Mouse (Mus musculus) cerebellum, postnatal 36 days (tissue): ENCODE measurements around the gene Hist2h3b.
"Not testable (repeated sequence)": the region's sequence is repeated elsewhere in the genome, so short reads cannot be mapped to it uniquely, and the experiment has no call there.

Experiments
- DNase-seq, 2 experiments: peaks; one replicate each; pipeline ENCODE4 v3.0.0; 2021 to 2022; ENCODE audit warnings: mixed read lengths in 2 of 2

The Hist2h3b gene

DNA sequence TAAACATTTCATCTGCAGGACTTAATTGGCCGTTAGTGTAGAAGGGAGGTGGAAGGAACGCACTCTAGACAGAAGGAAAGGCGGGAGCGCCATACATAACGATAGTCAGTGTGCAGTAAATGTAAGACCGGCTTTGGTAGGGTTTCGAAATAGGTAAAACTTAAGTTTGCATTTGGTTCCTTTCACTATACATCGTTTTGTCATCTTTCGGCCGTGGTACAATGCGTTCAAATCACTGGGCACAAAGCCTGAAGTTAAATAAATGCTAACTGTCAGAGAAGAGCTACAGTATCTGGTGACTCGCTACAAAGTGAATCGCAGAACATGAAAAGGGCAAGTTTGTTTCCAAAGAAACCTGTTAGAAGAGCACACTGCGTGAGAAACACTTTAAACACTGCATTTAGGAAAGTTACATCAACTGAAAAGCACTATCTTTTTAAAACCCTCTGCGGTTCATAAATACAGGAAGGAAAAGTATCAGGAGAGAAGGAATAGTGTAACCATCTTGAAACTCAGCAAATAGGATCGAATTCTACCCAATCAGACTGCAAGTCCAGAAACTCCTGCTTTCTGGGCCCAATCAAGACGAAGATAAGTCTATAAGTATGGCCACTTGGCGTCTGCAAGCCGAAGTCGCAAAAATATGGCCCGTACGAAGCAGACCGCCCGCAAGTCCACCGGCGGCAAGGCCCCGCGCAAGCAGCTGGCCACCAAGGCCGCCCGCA, at the start of gene Hist2h3b:
Gene Hist2h3b (plus strand): TSS at position 604 of the 725 bp plus-strand sequence.
- DNase-seq = peak; percentile 78 to 84

DNA sequence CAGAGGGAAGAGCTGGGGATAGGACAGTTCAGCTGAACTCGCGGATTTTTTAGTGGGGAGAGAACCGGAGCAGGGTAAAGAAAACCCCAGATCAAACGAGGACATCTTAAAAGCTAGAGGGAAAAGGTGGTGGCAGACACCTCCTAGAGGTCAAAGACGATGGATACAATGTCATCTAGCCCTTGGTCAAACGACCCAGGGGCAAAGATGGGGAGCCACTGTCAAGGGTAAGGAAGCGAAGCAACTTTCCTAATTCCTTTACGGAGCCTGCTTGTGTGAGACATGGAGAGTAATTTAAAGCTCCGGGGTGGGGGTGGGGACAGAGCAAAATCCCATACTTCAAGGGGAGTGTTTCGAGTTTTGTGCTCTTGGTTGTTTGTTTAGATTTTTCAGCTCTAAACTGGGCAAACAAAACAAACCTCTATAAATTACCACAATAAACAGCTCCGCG, 49.2 kb upstream of the Hist2h3b start:
- DNase-seq = peak; percentile 21 to 52

DNA sequence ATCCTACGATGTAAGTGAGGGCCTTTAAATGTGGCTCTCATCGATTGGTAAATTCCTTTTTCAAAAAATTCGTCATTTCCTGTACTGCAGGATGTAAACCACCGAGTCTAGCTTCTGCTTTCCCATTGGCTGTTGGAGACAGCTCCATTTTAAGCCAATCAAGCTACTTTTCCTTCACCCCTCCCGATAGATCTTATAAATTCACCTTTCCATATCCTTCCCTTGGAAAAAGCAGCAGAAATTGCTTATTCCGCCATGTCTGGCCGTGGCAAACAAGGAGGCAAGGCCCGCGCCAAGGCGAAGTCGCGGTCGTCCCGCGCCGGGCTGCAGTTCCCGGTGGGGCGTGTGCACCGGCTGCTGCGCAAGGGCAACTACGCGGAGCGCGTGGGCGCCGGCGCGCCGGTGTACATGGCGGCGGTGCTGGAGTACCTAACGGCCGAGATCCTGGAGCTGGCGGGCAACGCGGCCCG, 48.8 kb upstream of the Hist2h3b start, which contains the start of the genes Bola1 and Hist2h2ab:
Gene Bola1 (minus strand): TSS at position 49 of the 470 bp plus-strand sequence.
Gene Hist2h2ab (plus strand): TSS at position 205 of the 470 bp plus-strand sequence.
- DNase-seq = peak; percentile 68 to 74

DNA sequence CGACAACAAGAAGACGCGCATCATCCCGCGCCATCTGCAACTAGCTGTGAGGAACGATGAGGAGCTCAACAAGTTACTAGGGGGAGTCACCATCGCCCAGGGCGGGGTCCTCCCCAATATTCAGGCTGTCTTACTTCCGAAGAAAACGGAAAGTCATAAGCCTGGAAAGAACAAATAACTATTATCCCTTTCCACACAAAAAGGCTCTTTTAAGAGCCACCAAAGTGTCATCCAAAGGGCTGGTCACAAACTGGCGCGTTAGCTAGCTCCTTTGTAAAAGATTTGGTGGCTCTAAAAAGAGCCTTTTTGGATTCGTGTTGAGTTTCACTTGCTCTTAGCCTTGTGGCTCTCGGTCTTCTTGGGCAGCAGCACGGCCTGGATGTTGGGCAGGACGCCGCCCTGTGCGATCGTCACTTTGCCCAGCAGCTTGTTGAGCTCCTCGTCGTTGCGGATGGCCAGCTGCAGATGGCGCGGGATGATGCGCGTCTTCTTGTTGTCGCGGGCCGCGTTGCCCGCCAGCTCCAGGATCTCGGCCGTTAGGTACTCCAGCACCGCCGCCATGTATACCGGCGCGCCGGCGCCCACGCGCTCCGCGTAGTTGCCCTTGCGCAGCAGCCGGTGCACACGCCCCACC, 48.2 kb upstream of the Hist2h3b start:
- not testable (repeated sequence) for DNase-seq

DNA sequence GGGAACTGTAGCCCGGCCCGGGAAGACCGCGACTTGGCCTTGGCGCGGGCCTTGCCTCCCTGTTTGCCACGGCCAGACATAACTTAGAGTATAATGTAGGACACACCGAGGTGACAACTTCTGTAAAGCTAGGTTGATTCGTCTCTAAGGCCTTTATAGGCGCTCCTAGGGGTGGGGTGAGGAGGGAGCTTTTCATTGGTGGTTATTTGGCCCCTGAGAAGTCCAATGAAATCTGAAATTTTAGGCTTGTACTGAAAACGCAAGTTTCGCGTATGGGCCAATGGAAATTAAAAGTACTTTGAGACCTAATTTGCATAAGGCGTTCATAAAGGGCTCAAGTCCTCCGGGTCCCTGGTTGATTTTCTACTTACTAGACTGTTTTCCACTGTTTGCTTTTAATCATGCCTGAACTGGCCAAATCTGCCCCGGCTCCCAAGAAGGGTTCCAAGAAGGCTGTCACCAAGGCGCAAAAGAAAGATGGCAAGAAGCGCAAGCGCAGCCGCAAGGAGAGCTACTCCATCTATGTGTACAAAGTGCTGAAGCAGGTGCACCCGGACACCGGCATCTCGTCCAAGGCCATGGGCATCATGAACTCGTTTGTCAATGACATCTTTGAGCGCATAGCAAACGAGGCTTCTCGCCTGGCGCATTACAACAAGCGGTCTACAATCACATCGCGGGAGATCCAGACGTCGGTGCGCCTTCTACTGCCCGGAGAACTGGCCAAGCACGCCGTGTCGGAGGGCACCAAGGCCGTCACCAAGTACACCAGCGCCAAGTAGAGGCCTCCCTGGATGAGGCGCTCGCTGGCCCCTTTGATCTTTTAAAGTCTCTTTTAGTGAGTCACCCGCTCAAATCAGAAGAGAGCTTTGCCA, 47.5 kb upstream of the Hist2h3b start, which contains the start of the genes Hist2h2ac and Hist2h2be:
Gene Hist2h2ac (minus strand): TSS at position 116 of the 875 bp plus-strand sequence.
Gene Hist2h2be (plus strand): TSS at position 355 of the 875 bp plus-strand sequence.
- DNase-seq = peak; percentile 75 to 89

DNA sequence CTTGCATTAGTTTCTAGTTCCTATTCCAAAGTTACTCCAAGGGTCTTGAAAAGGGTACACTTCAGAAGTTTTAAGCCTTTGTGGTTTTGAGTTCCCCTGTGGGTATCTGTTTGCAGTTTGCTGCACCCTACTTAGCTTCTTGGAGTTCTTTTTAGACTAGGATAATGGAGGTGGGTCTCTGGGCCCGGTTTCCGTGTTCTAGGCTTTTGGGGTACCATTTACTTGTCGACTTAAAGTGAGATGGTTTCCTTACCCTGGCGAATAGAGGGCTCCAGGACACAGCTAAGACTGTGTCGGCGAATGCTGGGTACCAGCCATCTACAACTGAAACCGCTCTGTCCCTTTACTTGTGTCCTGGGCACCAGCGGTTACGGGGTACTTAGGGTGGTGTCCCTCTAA, 46.8 kb upstream of the Hist2h3b start:
- DNase-seq = peak in 1 of 2 experiments; percentile 38

DNA sequence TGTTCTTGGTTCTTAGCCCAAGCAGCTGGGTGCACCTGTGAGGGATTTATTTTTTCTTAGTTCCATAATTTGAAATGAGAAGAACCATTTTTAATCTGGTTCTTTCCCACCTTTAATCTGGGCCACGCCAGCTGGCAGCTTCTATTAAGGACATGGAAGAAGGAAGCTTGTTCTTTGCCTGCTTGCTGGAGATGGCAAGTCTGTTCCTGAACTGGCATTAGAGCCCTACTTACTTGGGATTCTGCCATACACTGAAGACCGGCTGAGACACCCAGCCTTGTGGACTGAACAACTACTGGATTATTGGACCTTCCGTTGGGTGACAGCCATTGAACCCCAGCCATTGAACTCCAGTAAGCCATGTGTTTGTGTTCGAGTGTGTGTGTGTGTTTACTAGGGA, 45.7 kb upstream of the Hist2h3b start:
- no peak for DNase-seq

DNA sequence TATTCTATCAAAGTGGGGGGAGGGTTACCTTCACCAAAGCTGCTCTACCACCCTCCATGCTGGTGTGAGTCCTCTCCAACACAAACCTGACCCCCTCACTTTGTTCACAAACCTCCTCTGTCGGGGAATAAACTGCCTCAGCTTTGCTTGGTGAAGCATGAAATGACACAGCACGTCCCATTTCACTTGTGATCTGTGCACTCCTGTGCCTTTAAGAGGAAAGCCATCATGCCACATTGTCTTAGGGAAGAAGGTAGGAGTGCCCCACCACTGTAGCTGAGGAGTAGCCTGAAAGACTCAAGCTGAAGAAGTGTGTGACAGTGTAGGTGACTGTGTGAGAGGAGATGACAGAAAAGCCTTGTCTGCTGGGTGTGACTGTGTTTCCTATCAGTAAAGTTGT, 43.0 kb upstream of the Hist2h3b start:
- no peak for DNase-seq

DNA sequence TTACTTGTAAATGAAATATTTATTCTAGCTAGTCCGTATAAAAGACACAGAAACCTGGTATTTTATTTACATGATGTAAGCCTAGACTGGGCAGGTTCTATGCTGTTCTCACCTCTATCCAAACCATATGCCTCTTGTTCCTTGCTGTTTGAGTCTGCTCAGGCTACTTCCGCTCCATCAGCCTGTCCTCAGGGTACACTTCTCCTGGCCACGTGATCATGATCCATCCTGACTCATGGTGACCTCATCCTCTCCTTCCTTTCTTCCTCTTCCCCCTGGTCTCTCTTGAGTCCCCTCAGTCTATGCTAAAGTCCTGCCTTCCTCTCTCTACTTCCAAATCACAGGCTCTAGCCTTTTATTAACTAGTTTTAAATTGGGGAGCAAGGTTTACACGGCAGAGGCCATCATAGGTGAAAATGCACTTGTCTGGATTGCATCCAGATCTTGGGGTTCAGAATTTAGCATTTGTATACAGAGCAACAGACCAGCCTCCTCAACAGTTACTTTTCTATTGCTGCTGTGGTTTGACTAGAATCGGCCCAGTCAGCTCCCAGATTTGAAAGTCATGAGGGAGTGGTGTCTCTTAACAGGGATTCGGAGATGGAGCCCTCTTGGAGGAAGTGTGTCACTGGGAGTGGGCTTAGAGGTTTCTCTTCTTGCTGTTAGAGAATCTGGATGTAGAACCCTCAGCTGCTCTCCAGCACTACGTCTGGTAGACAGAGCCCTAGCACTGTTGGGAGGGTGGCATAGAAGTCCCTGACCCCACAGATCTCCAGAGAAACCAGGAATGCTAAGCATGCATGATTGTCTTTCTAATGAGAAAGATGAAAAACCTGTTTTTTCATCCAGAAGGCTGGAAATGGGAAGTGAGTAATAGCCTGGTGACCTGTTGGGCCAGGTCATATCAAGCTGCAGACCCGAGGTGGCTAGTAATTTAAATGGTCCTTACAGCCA, 41.5 kb upstream of the Hist2h3b start:
- DNase-seq = no peak

DNA sequence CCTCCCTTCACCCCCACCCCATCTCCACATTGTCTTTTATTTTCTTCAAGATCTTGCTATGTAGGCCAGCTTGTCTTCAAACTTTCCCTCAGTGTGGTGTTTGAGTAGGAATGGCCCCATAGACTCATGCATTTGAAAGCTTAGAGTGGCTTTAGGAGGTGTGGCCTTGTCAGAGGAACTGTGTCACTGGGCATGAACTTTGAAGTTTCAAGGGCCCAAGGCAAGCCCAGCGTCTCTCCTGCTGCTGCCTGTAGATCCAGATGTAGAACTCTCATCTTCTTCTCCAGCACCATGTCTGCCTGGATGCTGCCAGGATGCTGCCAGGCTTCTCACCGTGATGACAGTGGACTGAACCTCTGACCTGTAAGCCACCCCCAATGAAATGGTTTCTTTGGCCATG, 39.6 kb upstream of the Hist2h3b start:
- DNase-seq = no peak

DNA sequence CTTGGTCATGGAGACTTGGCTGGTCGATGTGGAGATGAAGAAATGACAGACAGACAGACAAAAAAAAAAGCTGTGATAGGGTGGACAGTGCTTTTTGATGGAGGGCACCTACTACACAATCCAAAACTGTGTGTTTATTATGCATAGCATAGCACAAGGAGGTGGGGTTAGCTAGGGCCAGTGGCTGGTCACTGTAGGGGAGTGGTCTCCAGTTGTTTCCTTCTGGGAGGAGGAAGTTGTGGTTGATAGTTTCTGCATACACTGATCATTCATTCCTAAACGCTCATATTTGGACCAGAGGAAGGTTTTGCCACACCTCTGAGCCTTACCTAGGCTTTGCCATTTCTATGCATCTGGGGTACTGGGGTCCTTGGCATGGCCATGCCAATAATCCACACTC, 38.0 kb upstream of the Hist2h3b start:
- DNase-seq = no peak

DNA sequence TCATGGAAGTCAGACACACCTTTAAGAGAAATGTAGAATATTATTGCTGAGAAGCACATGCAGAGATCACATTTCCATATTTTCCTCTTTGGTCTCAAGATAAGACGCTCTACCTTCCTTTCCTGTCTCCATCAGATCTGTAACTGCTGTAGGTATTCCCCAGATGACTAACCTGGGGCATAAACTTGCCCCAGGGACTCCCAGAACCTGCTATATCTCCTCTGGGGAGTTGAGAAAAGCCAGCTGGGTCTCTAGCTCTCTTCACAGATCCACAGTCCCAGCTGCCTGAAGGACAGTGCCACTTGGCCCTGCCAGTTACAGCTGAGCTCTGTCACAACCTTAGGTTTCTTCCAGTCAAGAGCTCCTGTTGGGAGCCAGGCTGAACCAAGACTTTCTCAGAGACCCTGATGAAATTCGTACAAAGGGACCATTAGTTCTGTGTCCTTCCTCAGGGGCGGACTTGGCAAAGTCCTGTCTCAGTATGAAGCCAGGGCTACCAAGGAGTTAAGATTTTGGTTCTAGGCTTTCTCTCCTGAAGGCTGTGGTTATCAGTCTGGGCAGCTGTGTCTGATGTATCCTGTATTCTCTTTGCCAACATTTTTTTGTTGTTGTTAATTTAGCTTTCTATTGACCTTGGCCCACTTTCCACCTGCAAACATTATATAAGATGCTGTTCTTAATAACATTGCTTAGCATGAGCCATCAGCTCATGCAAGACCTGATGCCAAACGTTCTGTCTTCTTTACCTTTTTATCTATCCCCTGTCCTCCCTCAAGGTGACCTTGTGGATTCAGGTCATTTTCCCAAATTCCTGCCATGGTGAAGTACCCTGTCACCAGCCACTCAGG, 37.3 kb upstream of the Hist2h3b start:
- DNase-seq = no peak

DNA sequence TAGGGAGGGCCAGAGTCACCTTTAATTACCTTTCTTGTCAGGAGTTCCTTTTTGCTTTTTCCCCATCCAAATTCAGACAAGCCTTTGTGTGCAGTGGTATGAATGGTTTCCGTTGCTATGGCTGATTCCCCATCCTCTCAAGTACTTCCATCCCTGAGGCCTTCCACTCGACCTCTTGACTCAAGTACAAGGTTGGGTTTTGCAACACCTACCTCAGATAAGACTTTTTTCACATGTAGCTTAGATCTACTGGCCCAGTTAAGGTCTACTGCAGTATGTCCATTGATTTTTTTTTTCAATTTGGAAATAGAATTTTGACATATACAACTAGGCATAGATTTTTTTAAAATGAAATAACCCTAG, 36.7 kb upstream of the Hist2h3b start:
- no peak for DNase-seq

DNA sequence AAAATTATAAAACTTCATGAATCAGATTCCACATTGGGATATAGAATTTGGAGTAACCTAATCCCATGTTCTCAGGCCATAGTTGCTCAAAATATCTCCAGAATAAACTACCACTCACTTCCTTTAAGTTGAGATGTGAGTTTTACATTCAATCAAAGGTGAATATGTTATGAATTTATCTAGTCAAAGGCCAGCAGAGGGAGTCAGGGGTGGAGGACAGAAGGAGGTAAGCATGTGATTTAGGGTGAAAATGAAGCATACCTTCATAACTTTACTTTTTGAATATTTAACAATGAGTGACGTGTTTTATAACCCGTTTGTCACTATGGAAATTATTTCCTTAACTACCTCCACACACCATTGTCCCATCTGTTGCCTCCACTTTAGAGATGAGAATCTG, 33.5 kb upstream of the Hist2h3b start:
- no peak for DNase-seq

DNA sequence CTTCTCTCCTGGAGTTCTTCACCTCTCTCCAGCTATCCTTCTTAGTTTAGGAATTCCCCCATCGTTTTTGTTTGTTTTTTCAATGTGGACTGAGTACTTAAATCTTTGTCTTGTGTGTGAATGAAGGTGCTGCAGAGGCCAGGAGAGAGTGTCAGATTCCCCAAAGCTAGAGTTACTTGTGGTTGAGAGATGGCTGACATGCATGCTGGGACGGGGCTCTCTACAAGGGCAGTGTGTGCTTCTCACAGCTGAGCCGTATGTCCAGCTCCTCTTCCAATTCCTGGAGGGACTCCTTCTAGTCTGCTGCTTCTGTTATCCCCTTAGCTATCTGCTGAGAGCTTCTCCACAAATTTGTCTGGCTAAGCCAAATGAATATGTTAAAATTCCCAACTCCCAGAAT, 32.6 kb upstream of the Hist2h3b start:
- no peak for DNase-seq

DNA sequence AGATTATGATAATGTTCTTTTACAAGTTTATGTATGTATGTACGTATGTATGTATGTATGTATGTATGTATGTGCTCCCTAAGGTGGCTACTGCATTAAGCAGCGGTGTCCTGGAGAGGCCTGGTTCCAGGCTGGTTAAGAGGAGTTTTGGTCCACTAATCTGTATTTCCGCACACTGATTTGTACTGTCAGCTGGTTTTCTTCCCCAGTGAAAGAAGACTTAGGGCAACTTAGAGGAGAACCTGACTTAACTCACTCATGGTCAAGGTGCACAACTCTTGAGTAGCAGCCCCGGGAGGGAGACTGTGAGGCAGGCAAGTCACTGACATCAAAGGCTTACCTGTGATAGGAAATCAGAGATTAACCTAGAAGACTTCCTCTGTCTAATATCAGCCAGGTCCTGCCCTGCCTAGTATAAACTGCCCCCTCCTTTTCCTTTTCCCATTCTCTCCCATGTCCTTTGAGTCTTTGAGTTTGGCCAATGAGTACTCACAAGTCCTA, 31.6 kb upstream of the Hist2h3b start:
- DNase-seq = no peak

DNA sequence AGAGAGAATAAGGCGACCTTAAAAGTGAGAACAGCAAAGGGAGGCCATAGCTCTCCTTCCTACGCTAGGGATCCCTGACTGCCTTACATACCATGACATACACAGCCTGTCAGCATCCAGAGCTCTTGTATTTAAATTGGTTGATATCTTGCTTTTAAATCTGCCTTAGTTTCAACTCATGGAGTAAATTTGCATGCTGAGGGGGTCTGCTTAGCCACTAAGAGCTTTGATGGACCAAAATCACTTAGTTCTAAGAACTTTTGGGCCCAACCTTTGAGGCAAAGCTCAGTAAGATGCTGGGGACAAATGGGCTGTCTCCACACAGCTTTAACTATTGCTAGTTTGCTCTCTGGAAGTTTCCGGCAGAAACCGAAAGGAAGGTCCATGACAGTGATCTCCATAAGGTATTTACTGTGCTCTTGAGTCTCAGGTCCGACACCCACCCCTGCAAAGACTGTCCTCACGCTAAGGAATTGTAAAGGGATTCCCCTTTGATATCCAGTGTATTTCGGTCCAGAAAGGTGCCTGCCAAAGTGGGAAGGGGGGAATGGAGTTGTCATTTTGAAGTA, 31.0 kb upstream of the Hist2h3b start:
- DNase-seq = no peak

DNA sequence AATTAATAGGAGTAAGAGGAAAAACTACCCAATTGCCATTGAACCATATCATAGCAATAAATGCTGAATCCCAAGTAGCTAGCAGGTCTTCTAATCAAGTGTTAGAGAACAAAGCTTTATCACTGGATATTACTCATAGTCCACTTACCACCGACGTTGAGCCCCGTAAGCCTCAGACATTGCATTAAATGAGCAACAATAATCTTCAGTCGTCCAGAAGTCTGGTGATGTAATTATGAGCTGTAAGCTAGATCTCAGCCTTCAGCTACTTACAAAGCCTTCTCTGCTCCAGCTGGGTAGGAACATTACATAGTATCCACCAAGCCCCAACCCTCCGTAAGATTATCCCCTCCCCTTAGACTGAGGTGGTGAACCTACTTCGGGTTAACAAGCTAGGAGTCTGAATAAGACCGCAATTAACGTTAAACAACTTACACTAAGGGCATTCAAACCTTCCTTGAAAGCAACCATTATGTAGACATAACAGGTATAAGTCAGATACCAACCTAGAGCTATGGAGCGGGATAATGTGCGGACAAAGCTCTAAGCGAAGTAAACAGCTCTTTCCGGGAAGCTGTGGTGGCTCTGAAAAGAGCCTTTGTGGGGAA, 30.4 kb upstream of the Hist2h3b start:
- DNase-seq = no peak

DNA sequence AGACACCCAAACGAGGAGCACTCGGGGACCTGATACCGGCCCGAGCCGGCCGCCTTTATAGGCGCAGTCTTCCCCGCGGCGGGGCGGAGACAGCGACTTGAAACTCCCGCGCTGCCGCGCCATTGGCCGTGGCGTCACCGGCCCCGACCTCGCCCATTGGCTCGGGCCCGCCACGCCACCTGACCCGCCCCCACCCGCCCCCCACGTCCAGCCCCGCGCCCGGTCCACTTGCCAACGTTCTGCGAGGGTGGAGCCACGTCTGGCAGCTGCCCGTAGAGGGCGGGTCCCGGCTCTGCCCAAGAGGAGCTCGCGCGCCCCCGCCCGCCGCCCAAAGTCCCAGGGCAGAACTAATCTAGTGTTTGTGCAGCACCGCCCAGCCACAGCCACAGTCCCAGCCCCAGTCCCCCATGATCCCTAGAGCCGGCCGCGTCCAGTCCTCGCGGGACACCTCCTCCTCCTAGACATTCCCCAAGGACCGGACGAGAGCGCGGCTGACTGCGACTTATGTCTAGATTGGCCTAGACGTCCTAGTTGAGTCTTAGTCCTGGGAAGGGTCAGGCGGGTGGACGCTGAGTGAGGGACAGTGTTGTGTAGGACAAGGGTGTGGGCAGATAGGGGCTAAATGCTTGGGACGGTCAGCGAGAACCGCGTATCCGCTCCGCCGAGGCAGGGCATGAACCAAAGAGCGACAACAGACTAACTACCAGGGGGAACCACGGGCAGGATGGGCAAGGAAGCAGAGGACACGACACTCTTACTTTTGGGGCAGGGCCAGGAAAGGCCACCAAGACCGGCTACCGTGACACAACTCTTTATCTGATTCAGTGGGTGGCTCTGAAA, 29.3 kb upstream of the Hist2h3b start, which contains the start of gene Hist2h3c2:
Gene Hist2h3c2 (minus strand): TSS at position 174 of the 840 bp plus-strand sequence.
- DNase-seq = peak; percentile 28 to 44
